Mouse (Mus musculus) embryonic facial prominence, embryonic 10.5 days (tissue): ENCODE data around the gene Morn5. TPM values are rescaled to one million over a fixed set of nuclear protein-coding genes. Genes with fewer than 3 reads are reported as not detected.

Experiments
- DNase-seq: peaks from one replicate; pipeline ENCODE4 v3.0.0-alpha.2; 2017; ENCODE audit warnings: low spot score
- H3K27ac ChIP-seq: fragments of 300-500 bp; sonication (generic); replicated peaks from 2 replicates; pipeline ENCODE4 v1.5.1; 2016; ENCODE audit warnings: mild to moderate bottlenecking
- H3K27me3 ChIP-seq: fragments of 300-500 bp; sonication (generic); replicated peaks from 2 replicates; pipeline ENCODE4 v1.6.1; 2016; ENCODE audit warnings: low read depth, mild to moderate bottlenecking; ENCODE audit not compliant: poor library complexity, severe bottlenecking
- H3K36me3 ChIP-seq: fragments of 300-500 bp; sonication (generic); replicated peaks from 2 replicates; pipeline ENCODE4 v1.6.1; 2016; ENCODE audit warnings: mild to moderate bottlenecking, moderate library complexity
- H3K4me1 ChIP-seq: fragments of 300-500 bp; sonication (generic); 2 replicates; pipeline ENCODE4 v1.6.1; 2016
- H3K4me3 ChIP-seq: fragments of 300-500 bp; sonication (generic); 2 replicates; pipeline ENCODE4 v1.5.1; 2016; ENCODE audit warnings: mild to moderate bottlenecking, moderate library complexity
- H3K9me3 ChIP-seq: fragments of 300-500 bp; sonication (generic); 2 replicates; pipeline ENCODE4 v1.6.1; 2016; ENCODE audit warnings: mild to moderate bottlenecking
- WGBS: fragments of 180-500 bp; shearing (Covaris S2); methylation state at CpG from one replicate; pipeline ENCODE4 v1.1.7; 2016; 5-methylcytosine and 5-hydroxymethylcytosine counted together
- polyA plus RNA-seq: library from polyadenylated mRNA; unstranded; fragments of >200 nt; fragmentation: Nextera tagmentation; extraction: Ambion mirVana; gene quantifications from 2 replicates; pipeline ENCODE4 v1.2.1, GENCODE M21; 2016

Gene Morn5
- polyA plus RNA-seq, 1 experiment from 2014 or later = 0.29 TPM

DNA sequence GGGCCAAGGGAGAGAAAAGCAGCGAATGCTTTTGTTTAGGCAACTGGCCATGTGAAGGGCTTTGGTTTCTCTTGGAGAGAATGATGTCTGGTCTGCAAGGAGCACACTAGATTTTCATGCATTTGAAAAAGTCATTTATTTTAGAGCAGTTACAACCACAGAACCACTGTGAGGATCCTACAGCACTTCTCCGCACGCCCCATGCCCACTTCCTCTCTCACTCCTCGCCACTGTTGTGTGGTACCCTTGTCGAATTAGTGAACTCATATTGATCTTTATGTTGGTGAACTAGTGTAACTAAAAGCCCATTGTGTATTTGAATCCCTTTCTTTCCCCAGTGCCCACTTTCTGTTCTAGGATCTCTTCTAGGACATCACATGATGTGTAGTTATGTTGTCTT lies 26.0 kb downstream of the Morn5 start:
- Histone ChIP-seq H3K4me1 (peaks cover 28% of the 10 kb centered on the region), H3K27me3 (peaks cover 33% of the 10 kb centered on the region), H3K27ac (no peak overlapping the region), H3K4me3 (no peak overlapping the region), H3K9me3 (no peaks in the 10 kb centered on the region), H3K36me3 (no peaks in the 10 kb centered on the region)
- DNase-seq = no peak
- WGBS = 89% methylated on average over 5 of the region's 5 CpGs

DNA sequence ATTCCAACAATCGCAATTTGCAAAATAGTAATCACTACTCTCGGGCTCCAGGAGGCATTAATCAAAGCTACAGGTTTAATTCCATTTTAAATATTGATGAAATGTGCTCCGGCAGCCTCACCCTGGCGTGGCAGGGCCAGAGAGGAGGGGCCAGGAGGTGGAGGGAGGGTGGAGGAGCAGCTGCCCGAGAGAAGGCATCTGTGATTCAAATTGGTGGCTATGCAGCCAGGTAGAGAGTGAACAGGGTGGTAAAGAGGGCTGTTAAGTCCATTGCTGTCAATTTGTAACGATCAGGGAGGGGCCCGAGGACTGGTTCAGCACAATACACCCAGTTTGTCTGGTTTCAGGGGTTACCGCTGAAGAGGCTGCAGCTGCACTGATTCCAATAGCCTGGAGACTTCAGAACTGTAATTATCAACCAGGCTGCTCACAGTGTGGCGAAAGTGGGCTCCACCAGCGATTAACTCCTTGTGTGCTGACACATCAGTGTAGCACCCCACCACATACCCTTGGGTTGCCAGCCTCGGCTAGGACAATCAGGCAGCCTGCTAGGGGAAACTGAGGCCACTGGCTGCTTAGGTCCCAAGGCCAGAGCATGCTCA lies 28.0 kb downstream of the Morn5 start:
- Histone ChIP-seq H3K4me1 (peaks cover 43% of the 10 kb centered on the region), H3K27me3 (peaks cover 31% of the 10 kb centered on the region), H3K36me3 (no peaks in the 10 kb centered on the region), H3K27ac (no peak overlapping the region; the same call in 1 of the 2 replicates), H3K9me3 (no peaks in the 10 kb centered on the region), H3K4me3 (peak overlapping the region; percentile 38; the same call in 1 of the 2 replicates)
- no peak for DNase-seq
- 20% methylated on average over 11 of the region's 11 CpGs for WGBS

DNA sequence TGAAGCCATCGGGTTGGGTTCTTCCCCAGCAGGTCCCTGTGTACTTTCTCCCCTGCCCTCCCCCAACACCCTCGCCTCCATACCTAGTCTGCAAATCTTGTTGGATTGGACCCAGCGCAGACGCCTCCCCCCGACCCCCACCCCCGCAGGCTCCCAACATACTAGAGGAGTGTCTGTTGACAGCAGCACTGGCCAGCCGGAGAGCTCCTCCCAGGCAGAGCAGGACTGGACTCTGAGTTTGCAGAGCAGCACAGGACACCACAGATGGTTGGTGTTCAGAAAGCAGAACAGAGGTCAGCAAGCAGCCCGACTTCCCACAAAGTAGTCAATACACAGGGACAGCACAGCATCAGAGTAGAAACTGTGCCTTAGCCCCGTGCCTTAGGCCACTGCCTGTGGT lies 32.2 kb downstream of the Morn5 start:
- no peak for DNase-seq

DNA sequence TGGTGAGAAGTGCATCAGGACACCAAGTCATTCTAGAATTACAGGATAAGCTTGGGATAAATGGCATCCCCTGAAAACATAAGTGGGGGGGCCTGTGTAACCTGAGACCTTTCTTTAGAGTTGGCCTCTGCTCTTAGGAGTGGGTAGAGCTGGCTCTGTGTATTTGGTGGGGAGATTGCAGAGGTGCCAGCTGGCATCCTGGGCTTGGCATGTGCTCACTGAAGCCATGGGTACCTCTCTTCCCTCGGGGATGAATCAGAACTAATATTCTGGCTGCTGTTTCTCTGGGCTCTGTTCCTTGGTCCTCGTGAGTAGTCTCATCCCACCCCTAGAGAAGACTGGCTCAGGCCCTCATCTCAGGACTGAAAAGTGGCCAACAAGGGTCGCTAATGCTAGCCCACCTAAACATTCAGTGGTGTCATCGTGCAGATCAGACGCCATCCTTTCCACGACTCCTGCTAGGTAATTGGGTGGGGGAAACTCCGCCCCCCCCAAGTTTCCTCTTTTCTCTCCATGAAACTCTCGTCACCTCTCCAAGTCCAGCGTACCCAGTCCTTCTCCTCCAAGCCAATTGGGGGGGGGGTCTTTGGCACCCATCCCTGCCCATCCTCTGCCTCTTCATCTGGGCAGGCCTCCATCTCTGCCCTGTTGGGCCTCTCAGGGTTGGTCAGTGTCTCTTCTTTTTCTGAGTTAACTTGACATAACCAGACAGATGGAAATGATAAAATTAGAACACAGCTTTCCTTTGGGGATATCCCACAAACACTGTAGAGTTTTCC lies 33.7 kb downstream of the Morn5 start:
- H3K4me3 ChIP-seq = no peak overlapping the region
- peaks cover 50% of the 10 kb centered on the region for H3K27me3 ChIP-seq
- peaks cover 47% of the 10 kb centered on the region for H3K4me1 ChIP-seq
- H3K27ac ChIP-seq = no peak overlapping the region
- peaks cover 31% of the 10 kb centered on the region for H3K36me3 ChIP-seq
- no peak for DNase-seq
- no peaks in the 10 kb centered on the region for H3K9me3 ChIP-seq
- 81% methylated on average over 9 of the region's 9 CpGs for WGBS

More for the DNA sequence above, 32.2 kb downstream of the Morn5 start:
- Histone ChIP-seq H3K27ac (0 out of 2 replicates have a peak overlapping the region, but pooled peaks have one; percentile 14), H3K4me1 (peaks cover 61% of the 10 kb centered on the region), H3K9me3 (no peaks in the 10 kb centered on the region), H3K4me3 (no peak overlapping the region), H3K27me3 (peaks cover 43% of the 10 kb centered on the region), H3K36me3 (peaks cover 30% of the 10 kb centered on the region)
- 22% methylated on average over 9 of the region's 9 CpGs for WGBS

DNA sequence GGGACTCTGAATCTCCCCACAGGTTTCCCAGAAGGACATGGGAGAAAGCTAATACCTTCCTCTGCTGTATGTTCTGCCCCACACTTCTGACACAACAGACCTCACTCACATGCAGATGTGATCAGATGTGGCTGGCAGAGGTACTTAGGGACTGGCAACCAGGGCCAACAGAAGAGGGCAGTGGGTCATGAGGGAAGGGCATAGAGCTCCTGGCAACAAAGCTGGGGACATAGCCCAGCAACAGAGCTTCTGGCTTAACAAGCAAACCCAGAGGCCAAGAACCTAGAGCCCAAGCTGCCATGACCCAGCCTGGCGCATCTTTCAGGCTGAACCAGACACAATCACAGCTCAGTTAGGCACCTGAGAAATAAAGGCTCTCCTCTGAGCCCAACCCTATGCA lies 35.8 kb downstream of the Morn5 start:
- Histone ChIP-seq H3K4me3 (no peak overlapping the region), H3K27ac (no peak overlapping the region), H3K36me3 (peaks cover 31% of the 10 kb centered on the region), H3K27me3 (peaks cover 59% of the 10 kb centered on the region), H3K9me3 (no peaks in the 10 kb centered on the region), H3K4me1 (peaks cover 34% of the 10 kb centered on the region)
- DNase-seq = no peak
- 86% methylated on average over 1 of the region's 1 CpGs for WGBS

DNA sequence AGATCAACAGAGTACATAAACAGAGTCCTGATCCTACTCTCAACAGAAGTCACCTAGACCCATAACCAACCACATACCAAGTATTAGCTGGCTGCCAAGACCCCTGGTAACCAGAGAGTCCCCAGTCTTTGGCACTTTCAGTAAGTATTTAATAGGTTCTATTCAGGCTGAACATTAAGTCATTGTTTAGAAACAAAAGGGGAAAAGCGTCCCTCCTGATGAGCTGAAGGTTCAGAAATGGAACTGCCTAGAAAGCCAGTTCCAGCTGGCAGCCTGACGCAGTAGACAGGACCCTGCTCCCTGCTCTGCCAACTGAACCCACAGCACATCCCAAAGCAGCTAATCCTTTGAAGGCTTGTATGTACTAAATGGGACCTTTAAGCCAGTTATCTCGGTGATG lies 39.9 kb downstream of the Morn5 start:
- H3K27me3 ChIP-seq = peaks cover 99% of the 10 kb centered on the region
- peaks cover 23% of the 10 kb centered on the region for H3K36me3 ChIP-seq
- no peak for DNase-seq
- no peak overlapping the region for H3K27ac ChIP-seq
- H3K9me3 ChIP-seq = no peaks in the 10 kb centered on the region
- WGBS = 56% methylated on average over 3 of the region's 3 CpGs
- H3K4me3 ChIP-seq = no peak overlapping the region
- peaks cover 33% of the 10 kb centered on the region for H3K4me1 ChIP-seq

DNA sequence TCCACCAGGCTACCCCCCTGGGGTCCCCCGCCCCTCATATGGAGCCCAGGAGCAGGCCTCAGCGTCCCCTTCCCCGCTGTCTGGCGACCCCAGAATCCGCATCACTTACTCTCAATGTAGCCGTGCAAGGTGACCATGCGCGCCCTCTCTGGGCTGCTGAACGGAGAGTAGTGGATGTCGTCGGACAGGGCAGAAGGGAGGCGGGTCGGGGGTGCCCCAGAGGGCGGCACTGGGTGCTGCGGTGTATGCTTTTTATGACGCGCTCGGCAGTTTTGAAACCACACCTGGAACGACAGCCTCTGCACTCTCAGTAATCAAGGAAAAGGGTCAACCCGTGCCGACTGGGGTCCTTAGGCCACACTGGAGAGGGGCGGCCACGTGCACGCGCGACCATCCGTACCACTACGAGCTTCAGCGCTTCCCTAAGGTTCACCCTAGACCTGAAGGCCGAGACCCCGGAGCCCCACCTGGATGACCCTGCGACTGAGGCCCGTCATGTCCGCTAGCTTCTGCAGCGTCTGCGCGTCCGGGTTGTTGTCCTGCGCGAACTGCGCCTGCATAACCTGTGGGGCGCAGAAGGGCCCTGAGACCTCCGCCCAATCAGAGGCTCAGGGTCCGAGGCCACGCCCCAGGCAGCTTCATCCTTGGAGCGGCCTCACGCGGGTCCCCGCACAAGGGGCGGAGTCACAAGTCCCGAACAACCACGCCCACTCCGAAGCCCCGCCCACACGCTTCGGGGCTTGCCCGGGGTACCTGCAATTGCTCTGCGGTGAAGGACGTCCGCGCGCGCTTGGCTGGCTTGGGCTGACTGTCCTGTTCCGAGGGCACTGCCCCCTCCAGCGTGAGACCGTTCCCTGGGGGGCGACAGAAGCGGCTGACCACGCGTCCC lies 41.8 kb downstream of the Morn5 start:
- Histone ChIP-seq H3K9me3 (no peaks in the 10 kb centered on the region), H3K4me1 (peaks cover 31% of the 10 kb centered on the region), H3K4me3 (peak overlapping the region; percentile 58), H3K27ac (0 out of 2 replicates have a peak overlapping the region, but pooled peaks have one; percentile 8), H3K36me3 (peaks cover 8% of the 10 kb centered on the region), H3K27me3 (peaks cover 100% of the 10 kb centered on the region)
- DNase-seq = peak; percentile 93
- WGBS = 2% methylated on average over 70 of the region's 70 CpGs

DNA sequence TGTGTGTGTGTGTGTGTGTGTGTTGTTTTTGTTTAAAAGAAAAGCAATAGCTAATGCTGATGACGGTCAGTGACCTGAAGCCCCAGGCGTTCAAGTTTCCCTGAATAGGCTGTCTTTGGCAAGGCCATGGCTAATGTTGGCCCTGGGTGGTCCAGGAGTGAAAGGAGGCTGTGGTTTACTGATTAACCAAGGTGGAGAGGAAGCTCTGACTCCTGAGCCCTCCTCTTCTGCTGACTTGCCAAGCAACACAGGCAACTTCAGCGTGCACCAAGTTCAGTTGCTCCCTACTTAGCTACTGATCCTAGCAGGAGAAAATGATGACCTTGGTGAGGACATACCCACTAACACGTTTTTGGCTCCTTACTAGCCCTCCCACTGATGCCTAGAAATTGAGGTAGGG lies 43.5 kb downstream of the Morn5 start:
- Histone ChIP-seq H3K4me3 (no peak overlapping the region), H3K4me1 (peaks cover 31% of the 10 kb centered on the region), H3K27ac (no peak overlapping the region), H3K36me3 (peaks cover 4% of the 10 kb centered on the region; the same call in 1 of the 2 replicates), H3K27me3 (peaks cover 100% of the 10 kb centered on the region), H3K9me3 (no peaks in the 10 kb centered on the region)
- no peak for DNase-seq
- 4% methylated on average over 4 of the region's 4 CpGs for WGBS

DNA sequence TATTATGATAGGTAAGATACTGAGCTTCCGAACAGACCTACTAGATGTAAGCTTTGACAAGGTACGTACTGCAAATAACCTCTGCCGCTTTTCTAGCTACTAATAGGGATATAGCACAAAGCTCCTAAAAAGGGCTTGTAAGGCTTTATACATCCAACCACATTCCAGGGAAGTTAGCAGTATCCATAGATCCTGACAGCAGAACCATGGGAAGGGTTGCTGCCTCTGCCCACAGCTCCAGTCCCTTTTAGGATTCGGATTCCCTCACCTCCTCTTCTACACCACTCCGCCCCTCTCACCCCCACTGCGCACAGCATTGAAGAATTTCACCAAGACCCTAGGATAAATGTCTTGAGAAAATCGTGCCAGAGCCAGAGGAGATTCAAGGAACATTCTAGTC lies 44.0 kb downstream of the Morn5 start:
- Histone ChIP-seq H3K36me3 (peaks cover 4% of the 10 kb centered on the region; the same call in 1 of the 2 replicates), H3K4me1 (peaks cover 34% of the 10 kb centered on the region), H3K27me3 (peaks cover 100% of the 10 kb centered on the region), H3K27ac (no peak overlapping the region), H3K4me3 (no peak overlapping the region), H3K9me3 (no peaks in the 10 kb centered on the region)
- WGBS = 16% methylated on average over 7 of the region's 7 CpGs
- no peak for DNase-seq

DNA sequence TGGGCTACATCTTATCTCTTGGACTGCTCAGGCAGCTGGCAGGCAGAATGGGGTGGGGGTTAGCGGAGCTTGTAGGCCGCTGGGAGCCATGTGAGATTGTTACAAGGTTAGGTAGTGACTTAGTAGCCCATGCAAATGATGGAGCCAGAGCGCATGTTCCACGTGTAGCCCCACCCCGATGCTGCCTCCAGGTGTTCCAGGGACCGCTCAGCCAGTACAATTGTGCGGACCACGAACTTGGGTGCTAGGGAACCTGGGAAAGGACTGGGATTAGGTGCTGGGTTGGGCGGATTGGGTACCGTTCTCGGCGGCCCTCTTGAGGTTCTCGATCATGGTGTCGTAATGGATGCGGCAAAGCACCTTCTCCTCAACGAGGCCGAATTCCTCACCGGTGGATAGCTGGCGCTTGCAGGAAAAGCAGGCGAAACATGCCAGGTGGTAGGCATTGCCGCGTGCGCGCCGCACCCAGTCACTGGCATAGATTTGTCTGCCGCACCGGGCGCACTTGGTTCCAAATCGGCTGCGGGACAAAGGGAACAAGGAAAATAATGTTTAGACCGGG lies 44.7 kb downstream of the Morn5 start:
- DNase-seq = no peak
- Histone ChIP-seq H3K36me3 (peaks cover 4% of the 10 kb centered on the region; the same call in 1 of the 2 replicates), H3K4me1 (peaks cover 37% of the 10 kb centered on the region), H3K9me3 (no peaks in the 10 kb centered on the region), H3K27ac (no peak overlapping the region), H3K4me3 (peak overlapping the region; percentile 15; the same call in 1 of the 2 replicates), H3K27me3 (peaks cover 100% of the 10 kb centered on the region)
- WGBS = 7% methylated on average over 31 of the region's 31 CpGs

DNA sequence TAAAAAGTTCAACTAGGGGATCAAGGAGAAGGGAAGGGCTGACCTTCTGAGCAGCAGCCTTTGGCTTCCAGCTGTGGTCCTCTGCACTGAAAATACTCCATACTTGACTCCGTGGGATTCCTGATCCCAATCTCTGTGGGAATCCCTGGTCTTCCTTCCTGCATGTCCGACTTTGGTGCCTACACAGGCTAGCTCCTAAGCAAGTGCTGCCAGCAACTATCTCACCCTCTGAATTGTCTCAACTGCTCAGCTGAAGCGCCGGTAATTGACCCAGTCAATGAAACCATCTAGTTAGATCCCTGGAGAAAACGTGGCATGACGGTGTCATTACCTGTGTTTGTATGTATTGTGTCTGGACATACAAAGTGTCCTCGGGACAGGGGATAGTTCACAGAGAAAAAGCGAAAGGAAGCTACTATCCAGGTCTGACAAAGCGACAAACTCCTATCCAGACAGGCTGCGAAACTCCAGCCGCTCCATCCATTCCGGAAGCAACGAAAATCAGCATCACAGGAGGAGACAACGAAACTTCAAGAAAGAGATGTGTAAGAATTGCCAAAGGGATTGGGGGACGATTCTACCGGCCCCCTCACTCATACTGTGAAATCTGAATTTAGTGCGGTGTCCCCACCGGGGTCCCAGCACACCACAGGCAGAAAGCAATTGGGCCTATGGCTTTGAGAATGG lies 48.0 kb downstream of the Morn5 start:
- H3K36me3 ChIP-seq = 0 out of 2 replicates have a peak, but pooled peaks cover 1% of the 10 kb centered on the region
- H3K4me1 ChIP-seq = peaks cover 37% of the 10 kb centered on the region
- 4% methylated on average over 18 of the region's 18 CpGs for WGBS
- H3K27me3 ChIP-seq = peaks cover 100% of the 10 kb centered on the region
- DNase-seq = no peak
- H3K9me3 ChIP-seq = no peaks in the 10 kb centered on the region
- H3K27ac ChIP-seq = no peak overlapping the region
- H3K4me3 ChIP-seq = peak overlapping the region; percentile 38; the same call in 1 of the 2 replicates
